Comparison of ENCODE assay signal across 24 mouse cellular contexts in genomic region chr2:58697501-58697900, GRCm38 (mm10).
DNase-seq lines count a peak whose midpoint lies in the region; ATAC-seq lines count a peak whose summit lies in the region.
"Had no signal": no experiment of that assay in that cellular context is flagged by ENCODE, and none has a peak within 500 bp of the region (broad histone marks: within the 10 kb centered on the region; RNA-seq: fewer than 3 reads in every experiment).

No protein-coding gene starts in this region.

- H3K9ac ChIP-seq in limb, embryonic 11.5 days (ENCODE audit: low read length) = no peak overlapping the region
- H3K9ac ChIP-seq: embryonic facial prominence, embryonic 13.5 days; embryonic facial prominence, embryonic 15.5 days; forebrain, embryonic 12.5 days had no signal

- 0 out of 2 replicates have a peak, but pooled peaks cover 2% of the 10 kb centered on the region for H3K4me1 ChIP-seq in limb, embryonic 11.5 days (ENCODE audit: control insufficient read depth, insufficient read depth, low read length)
- peaks cover 9% of the 10 kb centered on the region for H3K4me1 ChIP-seq in limb, embryonic 10.5 days
- H3K4me1 ChIP-seq: embryonic facial prominence, embryonic 13.5 days; embryonic facial prominence, embryonic 15.5 days; forebrain, embryonic 10.5 days; forebrain, embryonic 12.5 days had no signal

- DNase-seq in adrenal gland, postnatal 14 days = peak; percentile 41
- no peak for DNase-seq in adrenal gland, adult 18-20 months (ENCODE audit: low spot score in 2 of 2)
- peak; percentile 17 to 26 for DNase-seq in heart, adult 18-20 months
- no peak for DNase-seq in heart, postnatal 25 days (ENCODE audit: low spot score)
- peak; percentile 38 for DNase-seq in heart, postnatal 4 days
- no peak for DNase-seq in heart, adult 9 months (ENCODE audit: low spot score in 2 of 2)
- peak; percentile 9 for DNase-seq in limb, embryonic 11.5 days (ENCODE audit: low spot score)
- no peak for DNase-seq in limb, embryonic 10.5 days (ENCODE audit: low spot score)
- DNase-seq: adrenal gland, adult 2 months; adrenal gland, postnatal 25 days; cerebellum, adult 11 months; cerebellum, adult 18-20 months; cerebellum, adult 8-10 months; cerebellum, adult 9-11 months; cerebellum, postnatal 14 days; cerebellum, postnatal 36 days; embryo, embryonic 11 days had no signal

- no peaks in the 10 kb centered on the region for H3K9me3 ChIP-seq in limb, embryonic 11.5 days (ENCODE audit: control insufficient read depth, low read length)
- H3K9me3 ChIP-seq in limb, embryonic 10.5 days (replicated peaks) = no peaks in the 10 kb centered on the region
- H3K9me3 ChIP-seq: embryonic facial prominence, embryonic 13.5 days; embryonic facial prominence, embryonic 15.5 days; forebrain, embryonic 10.5 days; forebrain, embryonic 12.5 days had no signal

- no peaks in the 10 kb centered on the region for H3K27me3 ChIP-seq in limb, embryonic 11.5 days (ENCODE audit: control insufficient read depth, insufficient read depth, low read length)
- H3K27me3 ChIP-seq in limb, embryonic 10.5 days (ENCODE audit: low read depth, poor library complexity, severe bottlenecking) = no peaks in the 10 kb centered on the region
- H3K27me3 ChIP-seq: embryonic facial prominence, embryonic 13.5 days; embryonic facial prominence, embryonic 15.5 days; forebrain, embryonic 12.5 days had no signal

- H3K4me3 ChIP-seq in limb, embryonic 11.5 days (ENCODE audit: low read depth, low read length) = no peak overlapping the region
- no peak overlapping the region for H3K4me3 ChIP-seq in limb, embryonic 10.5 days
- H3K4me3 ChIP-seq: embryonic facial prominence, embryonic 13.5 days; embryonic facial prominence, embryonic 15.5 days; erythroblast, embryonic 14.5 days; forebrain, embryonic 10.5 days; forebrain, embryonic 12.5 days had no signal

- no peak overlapping the region for H3K4me2 ChIP-seq in limb, embryonic 11.5 days (ENCODE audit: low read depth, severe bottlenecking)
- H3K4me2 ChIP-seq: embryonic facial prominence, embryonic 13.5 days; embryonic facial prominence, embryonic 15.5 days; forebrain, embryonic 12.5 days had no signal

- ATAC-seq in limb, embryonic 11.5 days (ENCODE audit: insufficient number of reproducible peaks, low FRiP score, low TSS enrichment, low read depth) = no peak
- ATAC-seq: forebrain, embryonic 14.5 days; forebrain, embryonic 16.5 days had no signal

- 78% methylated on average over 8 of the region's 8 CpGs for WGBS in limb, embryonic 11.5 days
- WGBS in limb, embryonic 10.5 days = 79% methylated on average over 8 of the region's 8 CpGs

- no peak overlapping the region for H3K27ac ChIP-seq in limb, embryonic 11.5 days (replicated peaks; ENCODE audit: low read depth, low read length)
- H3K27ac ChIP-seq in limb, embryonic 10.5 days = no peak overlapping the region
- H3K27ac ChIP-seq: embryonic facial prominence, embryonic 13.5 days; embryonic facial prominence, embryonic 15.5 days; forebrain, embryonic 10.5 days; forebrain, embryonic 12.5 days had no signal

- H3K36me3 ChIP-seq in limb, embryonic 11.5 days (ENCODE audit: control insufficient read depth, insufficient read depth, low read length) = no peaks in the 10 kb centered on the region
- H3K36me3 ChIP-seq in limb, embryonic 10.5 days = no peaks in the 10 kb centered on the region
- H3K36me3 ChIP-seq: embryonic facial prominence, embryonic 13.5 days; embryonic facial prominence, embryonic 15.5 days; forebrain, embryonic 10.5 days; forebrain, embryonic 12.5 days had no signal

- intact Hi-C loops in heart, postnatal 25 days (cut with DNase I) = no loop called here

Comparison
In these comparisons a context has a peak if more than half of its experiments do, and no peak if none do; other contexts are left out.
1. DNase-seq: peak in adrenal gland, postnatal 14 days (single experiment), heart, adult 18-20 months (2 of 2), heart, postnatal 4 days (single experiment) and limb, embryonic 11.5 days (single experiment); none in adrenal gland, adult 18-20 months (0 of 2), heart, postnatal 25 days (single experiment), heart, adult 9 months (0 of 2) and limb, embryonic 10.5 days (single experiment).